Mouse (Mus musculus): ENCODE results near the gene 4930564D02Rik. TPM values are rescaled to one million over a fixed set of nuclear protein-coding genes. Genes with fewer than 3 reads are reported as not detected.

Gene 4930564D02Rik
- polyA plus RNA-seq, 1 experiment from 2014 or later, result not detected

DNA sequence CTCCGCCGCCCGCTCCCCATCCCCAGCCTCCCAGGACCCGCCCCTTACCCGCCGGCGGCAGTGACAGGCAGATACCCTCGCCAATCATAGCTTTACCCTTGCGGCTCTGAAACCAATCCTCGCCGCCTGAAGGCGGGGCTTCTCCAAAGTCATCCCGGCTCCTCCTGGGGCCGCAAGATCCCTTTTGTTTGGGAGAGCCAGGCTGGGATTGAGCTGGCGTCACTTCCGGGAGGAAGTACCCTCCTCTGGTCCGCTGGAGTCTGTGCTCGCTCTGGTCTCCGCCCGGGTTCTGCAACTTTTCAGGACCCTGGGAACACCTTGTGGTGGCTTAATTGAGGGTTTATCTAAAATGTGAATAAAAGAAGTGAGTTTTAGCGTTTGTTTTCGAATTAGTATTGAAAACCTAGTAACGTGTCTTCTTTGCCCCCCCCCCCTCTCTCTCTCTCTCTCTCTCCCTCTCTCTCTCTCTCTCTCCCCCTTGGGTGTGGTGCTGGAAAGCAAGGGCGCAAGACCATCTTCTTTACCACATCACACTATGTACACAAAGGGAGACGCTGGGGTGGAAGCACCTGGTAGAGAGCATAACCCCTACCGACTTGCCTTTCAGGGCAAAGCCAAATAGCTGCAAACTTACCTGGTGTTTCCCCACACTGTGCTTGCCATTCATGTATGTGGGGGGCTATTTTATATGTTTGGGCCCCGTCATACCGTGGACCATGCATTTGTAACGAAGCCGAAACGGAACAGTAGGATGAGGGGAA, 13.5 kb upstream of the 4930564D02Rik start, which contains the start of gene Cttnbp2nl:
Gene Cttnbp2nl, minus strand, starts transcription at position 210 of the 761 bp plus-strand sequence.
- Histone ChIP-seq H3K4me3 (ENCODE audit: low read depth, low read length) (peak within 1 kb of the TSS; percentile 76), H3K4me2 (replicated peaks; ENCODE audit: low read depth, low read length) (peak within 1 kb of the TSS; percentile 64)
- 3% methylated on average over 29 of the region's 31 CpGs for WGBS

DNA sequence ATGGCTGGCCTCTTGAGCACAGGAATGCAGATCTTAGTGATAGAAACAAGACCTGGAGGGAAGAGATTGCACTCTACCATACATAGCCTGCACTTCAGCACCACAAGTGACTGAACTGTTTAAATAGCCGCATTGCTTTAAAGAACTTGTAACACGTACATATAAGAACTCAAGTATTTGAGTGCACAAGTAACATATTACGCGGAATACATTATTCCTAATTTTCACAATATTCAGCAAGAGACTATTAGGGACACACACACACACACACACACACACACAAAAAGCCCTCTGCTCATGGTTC, 13.0 kb upstream of the 4930564D02Rik start:
- Histone ChIP-seq H3K9ac (ENCODE audit: low read depth, low read length) (no peak overlapping the region; the same call in 1 of the 2 replicates), H3K36me3 (ENCODE audit: control insufficient read depth, insufficient read depth, low read length) (no peaks in the 10 kb centered on the region), H3K4me3 (ENCODE audit: low read depth, low read length) (peak overlapping the region; percentile 76), H3K27ac (ENCODE audit: low read depth, low read length) (no peak overlapping the region), H3K27me3 (ENCODE audit: control insufficient read depth, insufficient read depth, low read length) (no peaks in the 10 kb centered on the region), H3K4me2 (replicated peaks; ENCODE audit: low read depth, low read length) (peak overlapping the region; percentile 60), H3K4me1 (replicated peaks; ENCODE audit: control insufficient read depth, insufficient read depth, low read length) (no peaks in the 10 kb centered on the region), H3K9me3 (ENCODE audit: control insufficient read depth, low read length) (no peaks in the 10 kb centered on the region)
- no peak for DNase-seq (ENCODE audit: low spot score)
- no peak for ATAC-seq (ENCODE audit: low FRiP score)
- 79% methylated on average over 4 of the region's 4 CpGs for WGBS

More for the DNA sequence above, 13.5 kb upstream of the 4930564D02Rik start, which contains the start of gene Cttnbp2nl:
- no peaks in the 10 kb centered on the region for H3K27me3 ChIP-seq (ENCODE audit: control insufficient read depth, insufficient read depth, low read length)
- H3K27ac ChIP-seq (ENCODE audit: low read depth, low read length), result peak within 1 kb of the TSS; percentile 73
- ATAC-seq (ENCODE audit: low FRiP score) (peak; percentile 99), DNase-seq (ENCODE audit: low spot score) (peak; percentile 98)
- H3K9ac ChIP-seq (ENCODE audit: low read depth, low read length), result peak within 1 kb of the TSS; percentile 71
- H3K9me3 ChIP-seq (ENCODE audit: control insufficient read depth, low read length), result no peaks in the 10 kb centered on the region
- no peaks in the 10 kb centered on the region for H3K4me1 ChIP-seq (replicated peaks; ENCODE audit: control insufficient read depth, insufficient read depth, low read length)
- H3K36me3 ChIP-seq (ENCODE audit: control insufficient read depth, insufficient read depth, low read length), result no peaks in the 10 kb centered on the region

DNA sequence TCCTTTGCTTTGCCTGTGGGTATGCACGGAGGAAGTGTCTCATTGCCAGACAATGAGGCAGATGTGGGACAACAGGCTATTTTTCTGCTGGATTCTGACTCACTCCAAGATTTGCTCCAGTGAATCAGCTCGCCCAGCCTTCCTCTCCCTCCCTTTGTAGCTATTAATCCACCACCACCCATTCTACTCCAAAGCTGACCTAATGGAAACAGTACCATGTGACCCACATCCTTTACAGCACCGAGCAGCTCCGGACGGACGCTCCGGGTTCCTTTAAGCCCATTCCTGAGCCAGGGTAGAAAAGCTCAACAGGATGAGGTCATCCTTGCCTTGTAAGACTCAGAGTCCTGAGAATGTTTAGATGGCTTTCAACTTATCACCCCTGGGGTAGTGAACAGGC, 11.7 kb upstream of the 4930564D02Rik start:
- no peaks in the 10 kb centered on the region for H3K4me1 ChIP-seq (replicated peaks; ENCODE audit: control insufficient read depth, insufficient read depth, low read length)
- 77% methylated on average over 7 of the region's 7 CpGs for WGBS
- ATAC-seq (ENCODE audit: low FRiP score) (no peak), DNase-seq (ENCODE audit: low spot score) (no peak)
- no peaks in the 10 kb centered on the region for H3K36me3 ChIP-seq (ENCODE audit: control insufficient read depth, insufficient read depth, low read length)
- H3K27me3 ChIP-seq (ENCODE audit: control insufficient read depth, insufficient read depth, low read length), result no peaks in the 10 kb centered on the region
- no peak overlapping the region for H3K4me3 ChIP-seq (ENCODE audit: low read depth, low read length)
- no peak overlapping the region for H3K27ac ChIP-seq (ENCODE audit: low read depth, low read length)
- no peaks in the 10 kb centered on the region for H3K9me3 ChIP-seq (ENCODE audit: control insufficient read depth, low read length)
- no peak overlapping the region for H3K4me2 ChIP-seq (replicated peaks; ENCODE audit: low read depth, low read length)
- no peak overlapping the region for H3K9ac ChIP-seq (ENCODE audit: low read depth, low read length)

DNA sequence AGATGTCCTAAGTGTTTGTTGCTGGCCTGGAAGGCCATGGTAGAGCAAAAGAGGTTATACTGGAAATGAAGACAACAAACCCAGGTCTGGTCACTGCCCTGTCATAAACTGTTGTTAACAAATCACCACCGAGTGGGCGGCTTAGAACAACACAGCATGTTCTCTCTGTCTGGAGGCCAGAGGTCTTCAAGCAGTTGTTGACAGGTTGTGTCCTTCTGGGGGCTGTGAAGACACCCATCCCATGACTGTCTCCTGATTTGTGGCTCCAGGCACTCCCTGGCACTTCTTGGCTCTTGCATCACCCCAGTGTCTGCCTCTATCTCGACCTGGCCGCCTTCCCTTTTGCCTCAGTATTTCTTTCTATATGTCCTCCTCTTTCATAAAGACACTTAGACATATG, 11.0 kb upstream of the 4930564D02Rik start:
- Histone ChIP-seq H3K4me2 (replicated peaks; ENCODE audit: low read depth, low read length) (no peak overlapping the region), H3K27ac (ENCODE audit: low read depth, low read length) (no peak overlapping the region), H3K9ac (ENCODE audit: low read depth, low read length) (no peak overlapping the region), H3K36me3 (ENCODE audit: control insufficient read depth, insufficient read depth, low read length) (no peaks in the 10 kb centered on the region), H3K4me3 (ENCODE audit: low read depth, low read length) (no peak overlapping the region), H3K27me3 (ENCODE audit: control insufficient read depth, insufficient read depth, low read length) (no peaks in the 10 kb centered on the region), H3K9me3 (ENCODE audit: control insufficient read depth, low read length) (no peaks in the 10 kb centered on the region), H3K4me1 (replicated peaks; ENCODE audit: control insufficient read depth, insufficient read depth, low read length) (no peaks in the 10 kb centered on the region)
- ATAC-seq (ENCODE audit: low FRiP score) (no peak), DNase-seq (ENCODE audit: low spot score) (no peak)
- 78% methylated on average over 4 of the region's 4 CpGs for WGBS

DNA sequence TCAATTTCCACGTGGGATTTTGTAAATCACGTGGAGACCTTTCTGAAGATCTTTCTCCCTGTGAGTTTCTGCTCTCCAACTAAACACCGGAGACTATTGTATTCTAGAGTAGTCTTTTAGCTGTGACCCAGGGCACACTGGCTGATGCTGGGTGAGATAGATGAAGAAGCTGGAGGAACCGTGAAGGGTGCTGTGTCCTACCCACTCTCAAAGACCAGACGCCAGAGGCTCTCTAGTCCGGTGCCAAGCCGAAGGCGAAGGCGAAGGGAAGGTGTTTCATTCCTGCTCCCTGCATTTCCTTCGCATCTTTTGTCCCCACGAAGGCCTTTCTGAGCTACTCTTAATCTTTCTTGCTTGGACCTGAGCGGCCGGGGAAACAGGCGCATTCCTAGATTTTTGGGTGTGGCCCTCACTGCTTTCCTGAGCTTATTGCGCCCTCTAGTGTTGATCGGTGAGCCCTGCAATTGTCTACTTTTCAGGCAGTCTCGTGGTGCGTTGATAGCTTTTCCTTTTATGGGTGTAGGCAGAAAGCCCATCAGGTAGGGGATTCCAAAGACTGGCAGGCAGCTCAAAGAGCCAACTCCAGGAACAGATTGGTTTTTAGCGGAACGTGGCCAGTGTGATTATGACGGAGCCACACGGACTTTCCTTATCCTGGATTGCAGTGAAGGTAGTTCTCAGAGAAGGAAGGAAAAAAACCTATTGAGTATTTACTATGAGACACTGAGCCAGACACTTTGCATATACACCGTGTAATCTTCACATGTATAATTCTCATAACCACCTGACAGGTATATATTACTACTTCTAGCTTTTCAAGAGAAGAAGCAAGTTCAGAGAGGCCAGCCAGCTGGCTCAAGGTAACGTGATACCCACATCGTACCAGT, 7.8 kb upstream of the 4930564D02Rik start:
- peak; percentile 70; the same call in 1 of the 2 replicates for ATAC-seq (ENCODE audit: low FRiP score)

DNA sequence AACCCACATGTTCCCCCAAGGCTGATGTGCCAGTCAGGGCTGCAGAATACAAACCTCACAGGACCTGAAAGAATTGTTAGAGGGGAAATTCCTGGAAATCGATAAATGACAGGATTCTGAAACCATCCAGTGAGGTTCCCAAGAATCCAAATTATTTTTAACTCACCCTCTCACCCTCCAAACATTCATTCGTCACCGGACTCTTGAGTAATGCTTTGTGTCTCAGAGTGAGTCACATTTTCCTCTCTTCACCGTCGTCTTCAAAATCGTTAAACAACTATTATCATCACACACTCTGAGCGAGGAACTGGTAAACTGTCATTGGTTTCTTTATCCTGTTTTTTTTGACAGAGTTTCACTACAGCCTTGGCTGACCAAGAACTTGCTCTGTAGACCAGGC, 6.7 kb upstream of the 4930564D02Rik start:
- H3K4me3 ChIP-seq (ENCODE audit: low read depth, low read length), result no peak overlapping the region
- 84% methylated on average over 7 of the region's 7 CpGs for WGBS
- no peak overlapping the region for H3K27ac ChIP-seq (ENCODE audit: low read depth, low read length)
- DNase-seq (ENCODE audit: low spot score) (no peak), ATAC-seq (ENCODE audit: low FRiP score) (no peak)
- no peaks in the 10 kb centered on the region for H3K36me3 ChIP-seq (ENCODE audit: control insufficient read depth, insufficient read depth, low read length)
- H3K9me3 ChIP-seq (ENCODE audit: control insufficient read depth, low read length), result no peaks in the 10 kb centered on the region
- H3K4me1 ChIP-seq (replicated peaks; ENCODE audit: control insufficient read depth, insufficient read depth, low read length), result no peaks in the 10 kb centered on the region
- no peaks in the 10 kb centered on the region for H3K27me3 ChIP-seq (ENCODE audit: control insufficient read depth, insufficient read depth, low read length)
- H3K9ac ChIP-seq (ENCODE audit: low read depth, low read length), result no peak overlapping the region
- H3K4me2 ChIP-seq (replicated peaks; ENCODE audit: low read depth, low read length), result no peak overlapping the region

More for the DNA sequence above, 7.8 kb upstream of the 4930564D02Rik start:
- DNase-seq (ENCODE audit: low spot score), result peak; percentile 91
- Histone ChIP-seq H3K27ac (ENCODE audit: low read depth, low read length) (no peak overlapping the region), H3K36me3 (ENCODE audit: control insufficient read depth, insufficient read depth, low read length) (no peaks in the 10 kb centered on the region), H3K4me2 (replicated peaks; ENCODE audit: low read depth, low read length) (peak overlapping the region; percentile 31), H3K27me3 (ENCODE audit: control insufficient read depth, insufficient read depth, low read length) (no peaks in the 10 kb centered on the region), H3K9me3 (ENCODE audit: control insufficient read depth, low read length) (no peaks in the 10 kb centered on the region), H3K4me3 (ENCODE audit: low read depth, low read length) (peak overlapping the region; percentile 9; the same call in 1 of the 2 replicates), H3K4me1 (replicated peaks; ENCODE audit: control insufficient read depth, insufficient read depth, low read length) (no peaks in the 10 kb centered on the region), H3K9ac (ENCODE audit: low read depth, low read length) (no peak overlapping the region)
- 21% methylated on average over 25 of the region's 25 CpGs for WGBS

DNA sequence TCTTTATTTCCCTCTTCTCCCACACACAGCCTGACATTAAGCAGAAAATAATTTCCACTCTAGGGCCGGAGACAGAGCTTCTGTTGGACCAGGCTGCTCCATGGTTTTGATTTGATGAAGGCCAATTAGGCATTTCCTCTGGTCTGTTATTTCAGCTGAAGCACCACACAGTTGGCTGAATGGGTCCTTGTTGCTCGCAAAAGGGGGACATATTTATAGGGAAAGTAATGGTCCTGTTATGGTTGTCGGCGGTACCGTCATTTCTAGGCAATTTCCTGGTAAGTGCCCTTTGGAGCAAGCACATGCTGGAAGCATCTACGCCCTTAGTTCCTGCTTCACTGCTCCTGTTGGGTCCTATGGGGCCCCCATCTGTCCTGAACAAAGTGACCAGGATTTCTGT, 5.7 kb upstream of the 4930564D02Rik start:
- H3K36me3 ChIP-seq (ENCODE audit: control insufficient read depth, insufficient read depth, low read length), result no peaks in the 10 kb centered on the region
- H3K27me3 ChIP-seq (ENCODE audit: control insufficient read depth, insufficient read depth, low read length), result no peaks in the 10 kb centered on the region
- WGBS, result 73% methylated on average over 6 of the region's 6 CpGs
- no peaks in the 10 kb centered on the region for H3K9me3 ChIP-seq (ENCODE audit: control insufficient read depth, low read length)
- H3K4me3 ChIP-seq (ENCODE audit: low read depth, low read length), result no peak overlapping the region
- DNase-seq (ENCODE audit: low spot score), result no peak
- no peak overlapping the region for H3K27ac ChIP-seq (ENCODE audit: low read depth, low read length)
- H3K4me2 ChIP-seq (replicated peaks; ENCODE audit: low read depth, low read length), result no peak overlapping the region
- no peak overlapping the region for H3K9ac ChIP-seq (ENCODE audit: low read depth, low read length)
- H3K4me1 ChIP-seq (replicated peaks; ENCODE audit: control insufficient read depth, insufficient read depth, low read length), result no peaks in the 10 kb centered on the region
- ATAC-seq (ENCODE audit: low FRiP score), result no peak

DNA sequence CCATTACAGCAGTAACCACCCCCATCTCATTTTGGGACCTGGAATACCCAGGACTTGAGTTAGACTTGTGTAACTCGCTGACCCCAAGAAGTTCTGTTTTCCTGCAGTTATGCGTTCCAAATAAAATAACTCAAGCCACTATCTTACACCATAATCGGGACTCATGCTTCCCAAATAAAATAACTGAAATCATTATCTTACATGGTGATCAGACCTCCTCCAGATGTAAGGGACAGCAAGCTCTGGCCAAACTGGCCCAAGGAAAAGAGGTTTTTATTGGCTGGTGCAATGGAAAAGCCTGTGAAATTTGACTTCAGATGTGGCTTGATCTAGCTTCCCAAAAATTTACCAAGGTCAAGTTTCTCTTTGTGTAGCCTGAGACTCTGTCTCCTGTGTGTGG, 5.1 kb upstream of the 4930564D02Rik start:
- Histone ChIP-seq H3K9me3 (ENCODE audit: control insufficient read depth, low read length) (no peaks in the 10 kb centered on the region), H3K4me2 (replicated peaks; ENCODE audit: low read depth, low read length) (no peak overlapping the region), H3K27ac (ENCODE audit: low read depth, low read length) (no peak overlapping the region), H3K9ac (ENCODE audit: low read depth, low read length) (no peak overlapping the region), H3K4me3 (ENCODE audit: low read depth, low read length) (no peak overlapping the region), H3K36me3 (ENCODE audit: control insufficient read depth, insufficient read depth, low read length) (no peaks in the 10 kb centered on the region), H3K4me1 (replicated peaks; ENCODE audit: control insufficient read depth, insufficient read depth, low read length) (no peaks in the 10 kb centered on the region), H3K27me3 (ENCODE audit: control insufficient read depth, insufficient read depth, low read length) (no peaks in the 10 kb centered on the region)
- DNase-seq (ENCODE audit: low spot score), result no peak
- no peak for ATAC-seq (ENCODE audit: low FRiP score)
- WGBS, result 78% methylated on average over 3 of the region's 3 CpGs

Measured in hindbrain, embryonic 11.5 days (tissue).